Mouse (Mus musculus): ENCODE results near the gene Cntn2. TPM values are rescaled to one million over a fixed set of nuclear protein-coding genes. Genes with fewer than 3 reads are reported as not detected.

Gene Cntn2
- polyA plus RNA-seq, 1 experiment from 2014 or later, result 26.1 TPM

Other genes with a start within 250 kb of the Cntn2 start
- 8.5 and 10.4 TPM in 2 replicates for gene Klhdc8a, start 244.6 kb downstream of the Cntn2 start, polyA plus RNA-seq (2014; fragmentation: Nextera tagmentation; extraction: Ambion mirVana)
- gene Nuak2, start 227.1 kb downstream of the Cntn2 start, polyA plus RNA-seq (2014; fragmentation: Nextera tagmentation; extraction: Ambion mirVana), result 10.7 and 14.0 TPM in 2 replicates
- gene Tmcc2, start 152.0 kb downstream of the Cntn2 start, polyA plus RNA-seq (2014; fragmentation: Nextera tagmentation; extraction: Ambion mirVana), result 31.0 and 33.9 TPM in 2 replicates
- 10.0 and 10.4 TPM in 2 replicates for gene Dstyk, start 125.7 kb downstream of the Cntn2 start, polyA plus RNA-seq (2014; fragmentation: Nextera tagmentation; extraction: Ambion mirVana)
- 40.9 and 47.3 TPM in 2 replicates for gene Rbbp5, start 65.9 kb downstream of the Cntn2 start, polyA plus RNA-seq (2014; fragmentation: Nextera tagmentation; extraction: Ambion mirVana)
- gene Tmem81, start 37.0 kb downstream of the Cntn2 start, polyA plus RNA-seq (2014; fragmentation: Nextera tagmentation; extraction: Ambion mirVana), result 0.57 and 1.3 TPM in 2 replicates
- gene Nfasc, start 198.5 kb upstream of the Cntn2 start, polyA plus RNA-seq (2014; fragmentation: Nextera tagmentation; extraction: Ambion mirVana), result 42.8 and 44.9 TPM in 2 replicates

Measured in hindbrain, embryonic 14.5 days (tissue).